Mouse (Mus musculus): ENCODE data around the gene Slc26a1. TPM values are rescaled to one million over a fixed set of nuclear protein-coding genes. Genes with fewer than 3 reads are reported as not detected.

The Slc26a1 gene
- polyA plus RNA-seq, 1 experiment from 2014 or later: 0.53 TPM

DNA sequence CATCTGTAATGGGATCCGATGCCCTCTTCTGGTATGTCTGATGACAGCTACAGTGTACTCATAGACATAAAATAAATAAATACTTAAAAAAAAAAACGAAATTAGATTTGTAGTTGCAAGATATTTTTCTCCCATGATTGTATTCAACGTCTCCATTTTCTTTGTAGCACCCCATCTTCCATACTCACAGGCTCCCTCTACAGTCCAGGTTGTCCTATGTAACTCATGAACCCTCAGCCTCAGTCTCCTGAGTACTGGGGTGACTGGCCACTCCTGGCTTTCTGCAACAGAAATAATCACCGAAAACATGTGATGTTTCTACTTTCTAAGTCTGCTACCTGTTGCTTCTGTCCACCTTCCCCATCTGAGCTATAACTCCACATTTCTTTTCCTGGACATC lies 15.8 kb upstream of the Slc26a1 start:
- Histone ChIP-seq H3K4me3 (ENCODE audit: control insufficient read depth in 1 of 2, insufficient read depth in 1 of 2, low read depth in 1 of 2, low read length in 2 of 2) (no peak overlapping the region), H3K27me3 (ENCODE audit: control insufficient read depth, insufficient read depth, low read length) (no peaks in the 10 kb centered on the region), H3K4me1 (ENCODE audit: control insufficient read depth in 2 of 2, insufficient read depth in 2 of 2, low read length in 2 of 2) (peaks cover 16 to 27% of the 10 kb centered on the region in 2 experiments), H3K4me2 (ENCODE audit: low read length) (no peak overlapping the region), H3K9ac (ENCODE audit: low read length) (no peak overlapping the region), H3K9me3 (ENCODE audit: control insufficient read depth, low read length) (no peaks in the 10 kb centered on the region), H3K27ac (replicated peaks in 1 of 2; ENCODE audit: control insufficient read depth in 1 of 2, insufficient read depth in 1 of 2, low read depth in 2 of 2, low read length in 2 of 2) (no peak overlapping the region), H3K36me3 (ENCODE audit: control insufficient read depth, insufficient read depth, low read length) (no peaks in the 10 kb centered on the region)
- no peak for ATAC-seq (ENCODE audit: insufficient number of reproducible peaks, insufficient read depth, low FRiP score, low read depth)
- 68% methylated on average over 4 of the region's 4 CpGs for WGBS

DNA sequence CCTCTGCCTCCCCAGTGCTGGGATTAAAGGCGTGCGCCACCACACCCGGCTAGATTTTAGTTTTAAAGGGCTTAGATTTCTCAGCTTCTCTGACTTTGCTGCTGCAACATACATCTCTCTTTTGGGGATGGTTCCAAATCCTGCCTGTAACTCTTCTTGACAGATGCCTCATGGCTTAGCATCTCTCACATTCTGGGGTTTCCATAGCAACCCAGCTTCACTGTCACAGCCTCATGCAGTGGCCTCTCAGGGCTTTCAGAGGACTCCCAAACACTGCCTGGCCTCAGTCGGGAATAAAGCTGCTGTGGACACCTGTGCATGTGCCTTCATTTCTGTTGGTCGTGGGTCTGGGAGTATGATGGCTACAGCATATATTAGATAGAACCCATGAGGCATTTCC lies 13.7 kb upstream of the Slc26a1 start:
- Histone ChIP-seq H3K9me3 (ENCODE audit: control insufficient read depth, low read length) (no peaks in the 10 kb centered on the region), H3K9ac (ENCODE audit: low read length) (no peak overlapping the region), H3K27ac (replicated peaks in 1 of 2; ENCODE audit: control insufficient read depth in 1 of 2, insufficient read depth in 1 of 2, low read depth in 2 of 2, low read length in 2 of 2) (no peak overlapping the region), H3K4me2 (ENCODE audit: low read length) (no peak overlapping the region), H3K27me3 (ENCODE audit: control insufficient read depth, insufficient read depth, low read length) (no peaks in the 10 kb centered on the region), H3K4me1 (ENCODE audit: control insufficient read depth in 2 of 2, insufficient read depth in 2 of 2, low read length in 2 of 2) (peaks cover 14 to 18% of the 10 kb centered on the region in 2 experiments), H3K4me3 (ENCODE audit: control insufficient read depth in 1 of 2, insufficient read depth in 1 of 2, low read depth in 1 of 2, low read length in 2 of 2) (no peak overlapping the region), H3K36me3 (ENCODE audit: control insufficient read depth, insufficient read depth, low read length) (no peaks in the 10 kb centered on the region)
- WGBS: 77% methylated on average over 5 of the region's 5 CpGs
- no peak for ATAC-seq (ENCODE audit: insufficient number of reproducible peaks, insufficient read depth, low FRiP score, low read depth)

DNA sequence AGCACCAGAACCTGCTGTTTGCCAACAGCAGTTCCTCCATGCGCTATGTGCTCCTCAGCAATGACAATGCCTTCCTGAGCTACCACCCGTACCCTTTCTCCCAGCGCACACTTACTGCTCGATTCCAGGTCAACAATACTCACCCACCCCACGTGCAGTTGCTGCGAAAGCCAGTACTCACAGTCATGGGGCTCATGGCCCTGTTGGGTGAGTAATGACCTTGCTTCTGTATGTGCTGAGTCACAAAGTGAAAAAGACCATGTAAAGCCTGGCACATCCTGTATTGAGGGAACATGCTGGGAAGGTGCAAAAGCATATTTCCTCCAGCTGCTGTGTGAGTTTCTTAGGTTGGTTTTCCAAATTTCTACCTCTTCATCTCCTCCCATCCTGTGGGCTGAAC lies 5.5 kb upstream of the Slc26a1 start:
- Histone ChIP-seq H3K27ac (replicated peaks in 1 of 2; ENCODE audit: control insufficient read depth in 1 of 2, insufficient read depth in 1 of 2, low read depth in 2 of 2, low read length in 2 of 2) (no peak overlapping the region), H3K4me3 (ENCODE audit: control insufficient read depth in 1 of 2, insufficient read depth in 1 of 2, low read depth in 1 of 2, low read length in 2 of 2) (no peak overlapping the region), H3K4me2 (ENCODE audit: low read length) (no peak overlapping the region), H3K9me3 (ENCODE audit: control insufficient read depth, low read length) (no peaks in the 10 kb centered on the region), H3K27me3 (ENCODE audit: control insufficient read depth, insufficient read depth, low read length) (no peaks in the 10 kb centered on the region), H3K9ac (ENCODE audit: low read length) (no peak overlapping the region), H3K36me3 (ENCODE audit: control insufficient read depth, insufficient read depth, low read length) (no peaks in the 10 kb centered on the region), H3K4me1 (ENCODE audit: control insufficient read depth in 2 of 2, insufficient read depth in 2 of 2, low read length in 2 of 2) (peaks cover 7 to 17% of the 10 kb centered on the region in 2 experiments; a peak in 3 of 4 replicates)
- WGBS: 94% methylated on average over 6 of the region's 6 CpGs
- ATAC-seq (ENCODE audit: insufficient number of reproducible peaks, insufficient read depth, low FRiP score, low read depth): no peak

- no peak overlapping the region for H3K4me2 ChIP-seq (ENCODE audit: low read length)
Measured at GRCm38 (mm10) chr5:108679909-108680308, 4.5 kb upstream of the Slc26a1 start.

GRCm38 (mm10) chr5:108678296-108678854 lies 3.0 kb upstream of the Slc26a1 start:
- Histone ChIP-seq H3K4me2 (ENCODE audit: low read length) (no peak overlapping the region), H3K4me1 (ENCODE audit: control insufficient read depth in 2 of 2, insufficient read depth in 2 of 2, low read length in 2 of 2) (peaks cover 7 to 17% of the 10 kb centered on the region in 2 experiments; a peak in 3 of 4 replicates), H3K9me3 (ENCODE audit: control insufficient read depth, low read length) (no peaks in the 10 kb centered on the region), H3K9ac (ENCODE audit: low read length) (no peak overlapping the region), H3K27me3 (ENCODE audit: control insufficient read depth, insufficient read depth, low read length) (no peaks in the 10 kb centered on the region), H3K27ac (replicated peaks in 1 of 2; ENCODE audit: control insufficient read depth in 1 of 2, insufficient read depth in 1 of 2, low read depth in 2 of 2, low read length in 2 of 2) (no peak overlapping the region), H3K36me3 (ENCODE audit: control insufficient read depth, insufficient read depth, low read length) (no peaks in the 10 kb centered on the region; the same call in 1 of the 2 replicates), H3K4me3 (ENCODE audit: control insufficient read depth in 1 of 2, insufficient read depth in 1 of 2, low read depth in 1 of 2, low read length in 2 of 2) (no peak overlapping the region)
- 87% methylated on average over 6 of the region's 6 CpGs for WGBS
- ATAC-seq (ENCODE audit: insufficient number of reproducible peaks, insufficient read depth, low FRiP score, low read depth): no peak

More at GRCm38 (mm10) chr5:108679909-108680308, 4.5 kb upstream of the Slc26a1 start:
- WGBS: 48% methylated on average over 3 of the region's 3 CpGs
- H3K27me3 ChIP-seq (ENCODE audit: control insufficient read depth, insufficient read depth, low read length): no peaks in the 10 kb centered on the region
- no peak overlapping the region for H3K4me3 ChIP-seq (ENCODE audit: control insufficient read depth in 1 of 2, insufficient read depth in 1 of 2, low read depth in 1 of 2, low read length in 2 of 2)
- no peak overlapping the region for H3K9ac ChIP-seq (ENCODE audit: low read length)
- H3K27ac ChIP-seq (replicated peaks in 1 of 2; ENCODE audit: control insufficient read depth in 1 of 2, insufficient read depth in 1 of 2, low read depth in 2 of 2, low read length in 2 of 2): no peak overlapping the region
- no peaks in the 10 kb centered on the region for H3K9me3 ChIP-seq (ENCODE audit: control insufficient read depth, low read length)
- ATAC-seq (ENCODE audit: insufficient number of reproducible peaks, insufficient read depth, low FRiP score, low read depth): no peak
- H3K4me1 ChIP-seq (ENCODE audit: control insufficient read depth in 2 of 2, insufficient read depth in 2 of 2, low read length in 2 of 2): peaks cover 7 to 17% of the 10 kb centered on the region in 2 experiments; a peak in 3 of 4 replicates
- H3K36me3 ChIP-seq (ENCODE audit: control insufficient read depth, insufficient read depth, low read length): no peaks in the 10 kb centered on the region

DNA sequence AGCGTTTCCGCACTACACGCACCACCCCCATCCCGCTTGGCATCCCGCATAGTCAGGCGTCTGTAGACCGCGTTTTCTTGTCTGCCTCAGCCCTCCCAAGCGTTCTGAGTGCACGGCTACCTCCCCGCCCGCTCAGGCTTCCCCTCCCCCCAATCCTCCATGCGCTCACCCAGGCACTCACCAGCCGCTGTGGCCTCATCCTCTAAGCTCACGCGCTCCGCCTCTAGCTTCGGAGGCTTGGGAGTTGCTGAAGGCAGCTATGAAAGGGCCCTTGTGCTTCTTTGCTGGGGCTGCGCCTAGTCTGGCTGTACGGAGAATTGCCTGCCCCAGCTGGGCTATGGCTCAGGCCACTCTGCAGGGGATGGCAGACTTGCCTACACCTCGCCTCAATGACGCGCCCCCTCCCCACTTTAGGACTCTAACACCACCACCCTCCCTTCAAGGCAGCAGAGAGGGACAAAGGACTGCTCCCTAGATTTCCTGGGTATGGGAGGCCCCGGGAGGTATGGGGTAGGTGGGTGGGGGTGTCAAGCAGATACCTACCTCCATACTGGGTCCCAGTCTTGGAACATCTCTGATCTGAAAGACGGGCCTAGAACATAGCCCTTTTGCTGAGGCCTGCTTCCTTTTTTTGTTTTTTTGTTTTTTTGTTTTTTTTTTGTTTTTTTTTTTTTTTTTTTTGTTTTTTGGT lies 2.4 kb upstream of the Slc26a1 start:
- Histone ChIP-seq H3K9me3 (ENCODE audit: control insufficient read depth, low read length) (no peaks in the 10 kb centered on the region), H3K4me3 (ENCODE audit: control insufficient read depth in 1 of 2, insufficient read depth in 1 of 2, low read depth in 1 of 2, low read length in 2 of 2) (peak overlapping the region; percentile 41 to 46), H3K4me1 (ENCODE audit: control insufficient read depth in 2 of 2, insufficient read depth in 2 of 2, low read length in 2 of 2) (peaks cover 7 to 17% of the 10 kb centered on the region in 2 experiments; a peak in 3 of 4 replicates), H3K27ac (replicated peaks in 1 of 2; ENCODE audit: control insufficient read depth in 1 of 2, insufficient read depth in 1 of 2, low read depth in 2 of 2, low read length in 2 of 2) (peak overlapping the region; percentile 20 to 62), H3K9ac (ENCODE audit: low read length) (peak overlapping the region; percentile 66), H3K36me3 (ENCODE audit: control insufficient read depth, insufficient read depth, low read length) (peaks cover under 1% of the 10 kb centered on the region), H3K27me3 (ENCODE audit: control insufficient read depth, insufficient read depth, low read length) (no peaks in the 10 kb centered on the region), H3K4me2 (ENCODE audit: low read length) (peak overlapping the region; percentile 79)
- ATAC-seq (ENCODE audit: insufficient number of reproducible peaks, insufficient read depth, low FRiP score, low read depth): peak; percentile 56
- 2% methylated on average over 25 of the region's 25 CpGs for WGBS

DNA sequence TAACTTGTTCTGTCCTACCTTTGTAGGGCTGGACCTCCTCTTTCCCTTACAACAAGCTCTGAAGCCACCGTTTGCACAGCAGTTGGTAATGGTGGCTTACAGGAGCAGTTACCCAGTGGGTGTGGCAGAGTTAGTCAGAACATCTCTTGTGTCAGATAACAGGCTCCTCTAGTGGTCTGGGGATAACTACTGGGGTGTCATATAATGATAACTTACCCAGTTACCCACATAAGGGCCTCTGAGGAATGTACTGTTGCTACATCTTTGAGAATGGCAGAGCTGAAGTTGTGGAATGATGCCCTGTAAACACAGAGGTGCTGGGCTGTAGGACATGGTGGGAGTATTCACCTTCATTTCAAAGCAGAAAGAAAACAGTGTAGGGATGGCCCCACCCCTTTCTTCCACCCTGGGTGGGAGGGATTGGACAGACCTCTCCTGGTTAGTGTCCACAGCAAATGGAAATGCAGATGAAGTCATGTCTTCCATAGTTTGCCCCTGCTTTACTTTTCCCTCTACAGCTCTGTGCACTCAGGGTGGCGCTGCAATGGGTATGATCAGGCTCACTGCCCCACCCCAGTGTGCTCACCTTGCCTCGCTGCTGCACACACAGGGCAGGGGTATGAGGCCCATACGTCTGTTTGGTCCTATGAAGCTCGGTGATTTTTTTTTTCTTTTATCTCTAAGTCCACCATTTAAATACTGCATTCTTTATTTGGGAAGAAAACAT lies 1.6 kb upstream of the Slc26a1 start:
- Histone ChIP-seq H3K9me3 (ENCODE audit: control insufficient read depth, low read length) (no peaks in the 10 kb centered on the region), H3K27me3 (ENCODE audit: control insufficient read depth, insufficient read depth, low read length) (no peaks in the 10 kb centered on the region), H3K36me3 (ENCODE audit: control insufficient read depth, insufficient read depth, low read length) (peaks cover 9% of the 10 kb centered on the region), H3K9ac (ENCODE audit: low read length) (peak overlapping the region; percentile 66), H3K27ac (replicated peaks in 1 of 2; ENCODE audit: control insufficient read depth in 1 of 2, insufficient read depth in 1 of 2, low read depth in 2 of 2, low read length in 2 of 2) (peak overlapping the region; percentile 20 to 62; a peak in 3 of 4 replicates), H3K4me1 (ENCODE audit: control insufficient read depth in 2 of 2, insufficient read depth in 2 of 2, low read length in 2 of 2) (peaks cover 7 to 17% of the 10 kb centered on the region in 2 experiments; a peak in 3 of 4 replicates), H3K4me3 (ENCODE audit: control insufficient read depth in 1 of 2, insufficient read depth in 1 of 2, low read depth in 1 of 2, low read length in 2 of 2) (peak overlapping the region; percentile 41 to 46), H3K4me2 (ENCODE audit: low read length) (peak overlapping the region; percentile 79)
- 17% methylated on average over 5 of the region's 5 CpGs for WGBS
- peak; percentile 60; the same call in 1 of the 2 replicates for ATAC-seq (ENCODE audit: insufficient number of reproducible peaks, insufficient read depth, low FRiP score, low read depth)

Measured in heart, embryonic 14.5 days (tissue).